Mouse (Mus musculus) right cerebral cortex, postnatal 4 days (tissue): ENCODE measurements at regions not wholly inside any gene's neighbourhood (a gene's known extent, or its start where the extent isn't known, plus 50 kb on each side); places are given as distances from the start of the nearest gene placed in this dataset.
"Not testable (repeated sequence)": the region's sequence is repeated elsewhere in the genome, so short reads cannot be mapped to it uniquely, and the experiment has no call there.

Experiments used
- DNase-seq: peaks from one replicate; pipeline ENCODE4 v3.0.0-alpha.2; 2022

- no peak for DNase-seq
Observed at GRCm38 (mm10) chr16:26860566-26860965, 130.9 kb downstream of the Gmnc start.

GRCm38 (mm10) chr16:26849191-26849590 is 142.3 kb downstream of the Gmnc start:
- peak; percentile 8 for DNase-seq

GRCm38 (mm10) chr16:26827006-26827405 is 164.4 kb downstream of the Gmnc start:
- DNase-seq: no peak

DNA sequence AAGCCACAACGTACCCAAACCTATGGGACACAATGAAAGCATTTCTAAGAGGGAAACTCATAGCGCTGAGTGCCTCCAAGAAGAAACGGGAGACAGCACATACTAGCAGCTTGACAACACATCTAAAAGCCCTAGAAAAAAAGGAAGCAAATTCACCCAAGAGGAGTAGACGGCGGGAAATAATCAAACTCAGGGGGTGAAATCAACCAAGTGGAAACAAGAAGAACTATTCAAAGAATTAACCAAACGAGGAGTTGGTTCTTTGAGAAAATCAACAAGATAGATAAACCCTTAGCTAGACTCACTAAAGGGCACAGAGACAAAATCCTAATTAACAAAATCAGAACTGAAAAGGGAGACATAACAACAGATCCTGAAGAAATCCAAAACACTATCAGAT is 180.3 kb downstream of the Gmnc start:
- not testable (repeated sequence) for DNase-seq

DNA sequence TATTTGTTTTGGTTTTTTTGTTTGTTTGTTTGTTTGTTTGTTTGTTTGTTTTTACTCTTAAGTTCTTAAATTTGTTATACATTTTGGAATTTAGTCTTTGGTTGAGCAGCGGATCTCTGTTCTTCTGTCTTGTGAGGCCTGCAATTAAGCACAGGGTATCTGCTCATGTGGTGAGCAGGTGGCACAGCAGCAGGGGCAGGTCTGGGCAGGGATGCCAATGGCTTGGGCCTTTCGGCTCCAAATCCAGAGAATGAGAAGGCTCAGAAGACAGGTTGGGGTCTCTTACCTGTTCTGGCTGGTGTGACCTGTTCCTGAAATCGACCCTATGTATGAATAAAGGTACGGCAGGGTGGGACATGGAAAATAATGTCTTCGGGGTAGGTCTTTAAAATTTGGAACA is 186.0 kb downstream of the Gmnc start:
- DNase-seq: no peak

DNA sequence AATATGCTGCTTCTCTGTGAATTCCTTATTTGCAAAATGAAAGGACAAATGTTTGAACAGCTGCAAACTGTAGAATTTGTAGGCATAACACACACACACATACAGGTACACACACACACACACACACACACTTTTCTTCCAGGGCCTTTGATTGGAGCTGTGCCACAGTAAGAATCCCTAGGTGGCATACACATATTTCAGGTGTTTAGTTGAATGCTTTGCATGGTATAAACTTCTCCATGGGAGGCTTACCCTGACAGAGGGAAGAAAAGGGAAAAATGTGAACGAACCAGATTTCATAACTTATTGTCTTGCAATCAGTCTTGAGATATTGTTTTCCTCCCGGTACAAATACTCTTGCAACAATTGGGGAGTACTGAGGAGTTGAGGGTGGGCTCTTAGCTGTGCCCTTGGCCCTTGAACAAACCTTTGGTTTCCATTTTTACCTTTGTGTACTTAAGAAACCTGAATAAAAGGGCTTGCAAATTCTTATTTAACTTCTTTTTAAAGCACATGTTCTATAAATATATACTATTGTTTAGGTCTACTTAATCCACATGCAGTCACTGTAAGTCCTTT is 204.3 kb downstream of the Gmnc start:
- DNase-seq: no peak

DNA sequence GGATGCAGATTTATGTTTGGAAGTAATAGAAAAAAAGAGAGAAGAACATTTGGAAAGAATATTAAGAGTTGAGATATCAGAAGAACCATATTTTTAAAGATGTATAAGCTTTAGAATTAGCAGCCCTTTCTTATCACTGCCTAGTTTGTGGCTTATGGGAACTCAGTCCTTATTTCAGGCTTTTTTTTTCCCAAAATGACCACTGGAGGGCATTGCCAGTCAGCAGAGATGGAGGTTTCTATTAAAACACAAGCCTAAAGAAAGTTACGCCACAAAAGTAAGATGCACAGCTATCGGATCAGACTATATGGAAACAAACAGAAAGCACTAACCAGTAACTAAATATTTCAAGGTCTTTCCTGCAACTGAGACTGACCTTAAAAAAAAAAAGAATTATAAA is 200.8 kb downstream of the Il1rap start:
- DNase-seq: no peak
